Mouse (Mus musculus): ENCODE results near the gene Gm20917.
"Not testable (repeated sequence)": the region's sequence is repeated elsewhere in the genome, so short reads cannot be mapped to it uniquely, and the experiment has no call there.

Gm20917 gene

GRCm38 (mm10) chrY:79151022-79151421, at the start of gene Gm20917:
Gm20917 (minus strand) TSS chrY:79151122.
- not testable (repeated sequence) for DNase-seq
